Mouse (Mus musculus) testis, adult 2 months (tissue): ENCODE results near the gene Tigd2.

Experiments used
- CTCF ChIP-seq: fragments of 200-500 bp; IDR thresholded peaks from 2 replicates; pipeline ENCODE4 v1.5.1; 2012; ENCODE audit warnings: low read depth, mild to moderate bottlenecking, inconsistent platforms, low read length, moderate library complexity; ENCODE audit not compliant: control insufficient read depth, insufficient read depth, insufficient replicate concordance
- POLR2A ChIP-seq: fragments of 200-500 bp; IDR thresholded peaks from 2 replicates; pipeline ENCODE4 v1.6.1; 2012; ENCODE audit warnings: low read depth, mild to moderate bottlenecking, inconsistent platforms, low read length, moderate library complexity; ENCODE audit not compliant: control insufficient read depth

DNA sequence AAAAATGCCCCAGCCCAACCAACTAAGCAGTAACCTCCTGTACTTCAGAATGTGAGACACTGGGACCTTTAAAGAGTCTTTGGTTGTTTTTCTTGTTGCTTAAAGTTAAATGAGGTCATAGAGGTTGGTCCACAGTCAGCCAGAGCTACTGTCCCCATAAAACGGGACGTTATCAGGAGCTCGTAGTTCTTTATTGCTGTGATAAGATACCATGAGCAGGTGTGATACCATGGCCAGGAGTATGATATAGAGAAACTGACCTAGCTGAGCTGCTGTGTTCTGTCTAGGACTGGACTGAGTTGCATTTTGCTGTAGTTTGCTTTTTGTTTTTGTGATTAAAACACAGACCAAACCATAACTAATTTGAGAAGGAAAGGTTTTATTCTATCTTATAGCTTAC lies 37.4 kb upstream of the Tigd2 start:
- TF ChIP-seq CTCF, result no peak
- TF ChIP-seq POLR2A, result no peak
